12 mouse cellular contexts compared by ENCODE assay signal in genomic region chr4:141571337-141571739, GRCm38 (mm10). TPM values are rescaled to one million over a fixed set of nuclear protein-coding genes. Genes with fewer than 3 reads are reported as not detected.
A peak's percentile ranks its signal among the peaks of the same experiment; 100 is the strongest.
DNase-seq lines count a peak whose midpoint lies in the region; ATAC-seq and TF ChIP-seq lines count a peak whose summit lies in the region.
"Had no signal": no experiment of that assay in that cellular context is flagged by ENCODE, and none has a peak within 500 bp of the region (broad histone marks: within the 10 kb centered on the region; RNA-seq: fewer than 3 reads in every experiment).

No protein-coding gene starts in this region.

- no peak for DNase-seq in heart, postnatal 25 days (ENCODE audit: low spot score)
- DNase-seq in CH12.LX (ENCODE audit: extremely low read depth) = no peak
- DNase-seq in R1 (ENCODE audit: low read depth, low spot score) = peak; percentile 81
- DNase-seq in kidney, postnatal 10 days = peak; percentile 75
- no peak for DNase-seq in urinary bladder, postnatal 25 days (ENCODE audit: low spot score)
- DNase-seq in right cerebral cortex, adult 2 months (ENCODE audit: low spot score in 2 of 2) = no peak
- DNase-seq: cerebellum, adult 11 months had no signal

- dilution Hi-C loops in CH12.LX (cut with MboI; ENCODE audit: extremely low pct_ligation_motif_present, extremely low pct_unique_long_range_greater_than_20kb, low sequenced_read_pairs) = no loop called here

- TF ChIP-seq RAD21 in CH12.LX (IDR thresholded peaks at IDR 0.05; ENCODE audit: low read depth, low read length) = no peak

- intact Hi-C loops in heart, postnatal 25 days (cut with DNase I) = loop anchor here (10.0 kb wide), 1 partner anchor 297 kb away; no protein-coding TSS in a partner anchor

- H3K27me3 ChIP-seq in heart, embryonic 16.5 days (ENCODE audit: control insufficient read depth, insufficient read depth, low read length) = no peaks in the 10 kb centered on the region
- H3K27me3 ChIP-seq in CH12.LX (replicated peaks) = no peaks in the 10 kb centered on the region
- H3K27me3 ChIP-seq: heart, embryonic 13.5 days had no signal

- TF ChIP-seq EP300 in CH12.LX (IDR thresholded peaks at IDR 0.05; ENCODE audit: low read length) = no peak

- H3K9me3 ChIP-seq in heart, embryonic 16.5 days (replicated peaks; ENCODE audit: control insufficient read depth, low read length) = no peaks in the 10 kb centered on the region
- H3K9me3 ChIP-seq in CH12.LX (replicated peaks; ENCODE audit: low read length) = no peaks in the 10 kb centered on the region
- H3K9me3 ChIP-seq: G1E; heart, embryonic 13.5 days had no signal

- no peaks in the 10 kb centered on the region for H3K79me2 ChIP-seq in CH12.LX (replicated peaks; ENCODE audit: control insufficient read depth, extremely low read depth, insufficient read depth, poor library complexity, severe bottlenecking)

- no peak overlapping the region for H3K9ac ChIP-seq in heart, embryonic 16.5 days (ENCODE audit: low read length)
- H3K9ac ChIP-seq in CH12.LX (ENCODE audit: insufficient read depth, low read depth) = no peak overlapping the region
- H3K9ac ChIP-seq: heart, embryonic 13.5 days had no signal

- 0 out of 2 replicates have a peak, but pooled peaks have one; percentile 24 for ATAC-seq in heart, embryonic 16.5 days (replicated peaks; ENCODE audit: extremely low read depth, insufficient read depth, low FRiP score)
- no peak for ATAC-seq in megakaryocyte progenitor cell, adult 5-6 weeks (replicated peaks; ENCODE audit: poor library complexity)
- ATAC-seq: activated CD4-positive, CD25-positive, alpha-beta regulatory T cell, adult 4 months had no signal

- in situ Hi-C loops in CH12.LX (cut with MboI; ENCODE audit: low pct_ligation_motif_present, low pct_unique_long_range_greater_than_20kb, low sequenced_read_pairs) = no loop called here

- no peak for TF ChIP-seq POLR2A in CH12.LX (IDR thresholded peaks at IDR 0.05; ENCODE audit: low read depth, low read length)

- H3K4me1 ChIP-seq in heart, embryonic 16.5 days (ENCODE audit: control insufficient read depth, insufficient read depth, low read length) = peaks cover 18% of the 10 kb centered on the region
- peaks cover 3 to 24% of the 10 kb centered on the region in 2 experiments for H3K4me1 ChIP-seq in CH12.LX (ENCODE audit: control insufficient read depth in 1 of 2, insufficient read depth in 2 of 2)

- 52% methylated on average over 6 of the region's 6 CpGs for WGBS in heart, embryonic 16.5 days

- no peak overlapping the region for H3K27ac ChIP-seq in heart, embryonic 16.5 days (ENCODE audit: low read length)
- H3K27ac ChIP-seq in CH12.LX (ENCODE audit: insufficient read depth, low read depth) = no peak overlapping the region
- H3K27ac ChIP-seq: heart, embryonic 13.5 days had no signal

- H3K36me3 ChIP-seq in heart, embryonic 16.5 days (ENCODE audit: control insufficient read depth, insufficient read depth) = no peaks in the 10 kb centered on the region
- no peaks in the 10 kb centered on the region for H3K36me3 ChIP-seq in CH12.LX (replicated peaks in 1 of 2; ENCODE audit: control insufficient read depth in 1 of 2, insufficient read depth in 1 of 2, low read length in 1 of 2)
- H3K36me3 ChIP-seq: G1E had no signal

- H3K4me2 ChIP-seq in heart, embryonic 16.5 days (ENCODE audit: low read depth, low read length) = no peak overlapping the region
- no peak overlapping the region for H3K4me2 ChIP-seq in CH12.LX (ENCODE audit: insufficient read depth, low read depth, poor library complexity, severe bottlenecking)
- H3K4me2 ChIP-seq: heart, embryonic 13.5 days had no signal

- H3K4me3 ChIP-seq in heart, embryonic 16.5 days (ENCODE audit: low read length) = no peak overlapping the region
- no peak overlapping the region for H3K4me3 ChIP-seq in CH12.LX (replicated peaks in 1 of 3; ENCODE audit: low read depth in 2 of 3, low read length in 2 of 3, poor library complexity in 1 of 3)
- H3K4me3 ChIP-seq: heart, embryonic 13.5 days had no signal

- no peak for TF ChIP-seq CTCF in CH12.LX (conservative IDR thresholded peaks at IDR 0.05 in 1 of 2, IDR thresholded peaks at IDR 0.05 in 1 of 2; ENCODE audit: low read depth in 2 of 2, low read length in 2 of 2)

TF ChIP-seq in CH12.LX, 34 proteins besides CTCF, POLR2A, EP300 and RAD21:
- peak; percentile 37 for TF ChIP-seq ZNF384 (IDR thresholded peaks at IDR 0.05; ENCODE audit: low read depth, low read length)
- no peak for TF ChIP-seq NRF1 (IDR thresholded peaks at IDR 0.05; ENCODE audit: low read depth, low read length)

RNA-seq across cellular contexts. Expression of gene Spen, which starts 32.9 kb away (rescaled TPM):
- 5.2 and 7.1 TPM in 2 replicates for polyA plus RNA-seq in heart, embryonic 16.5 days (2015; fragmentation: Nextera tagmentation; extraction: Ambion mirVana)
- 10 to 100 TPM; 27.3 to 29.7 TPM for total RNA-seq in heart, postnatal 25 days (2021)
- total RNA-seq in CH12.LX (2012; rRNA removed) = 10.2 and 10.8 TPM in 2 replicates
- total RNA-seq in CH12.LX (2014; rRNA removed) = 2.6 and 4.0 TPM in 2 replicates
- 21.3 and 21.6 TPM in 2 replicates for polyA plus RNA-seq in CH12.LX (2012; ENCODE audit: insufficient read length, low read depth)
- 28.4 and 35.6 TPM in 2 replicates for total RNA-seq in megakaryocyte progenitor cell, adult 5-6 weeks (2015)
- total RNA-seq in megakaryocyte progenitor cell, adult 5-6 weeks (2017) = 22.8 and 29.0 TPM in 2 replicates

RNA-seq across cellular contexts. Expression of gene Fblim1, which starts 34.6 kb away (rescaled TPM):
- polyA plus RNA-seq in heart, embryonic 16.5 days (2015; fragmentation: Nextera tagmentation; extraction: Ambion mirVana) = 46.9 and 49.7 TPM in 2 replicates
- total RNA-seq in heart, postnatal 25 days (2021) = 100 to 1,000 TPM; 298 to 316 TPM
- total RNA-seq in CH12.LX (2012; rRNA removed) (0.17 TPM in 2 replicates), CH12.LX (2014; rRNA removed) (0.07 and 0.09 TPM in 2 replicates)
- 0.97 and 1.2 TPM in 2 replicates for polyA plus RNA-seq in CH12.LX (2012; ENCODE audit: insufficient read length, low read depth)
- not detected in 2 replicates for total RNA-seq in megakaryocyte progenitor cell, adult 5-6 weeks (2015)
- total RNA-seq in megakaryocyte progenitor cell, adult 5-6 weeks (2017) = 0.07 TPM in 1 of 2 replicates, not detected in the other
- polyA plus RNA-seq: G1E had no signal

RNA-seq across cellular contexts. Expression of gene Tmem82, which starts 47.1 kb away (rescaled TPM):
- 1.1 and 1.7 TPM in 2 replicates for polyA plus RNA-seq in heart, embryonic 16.5 days (2015; fragmentation: Nextera tagmentation; extraction: Ambion mirVana)
- 10 to 100 TPM; 21.2 to 28.9 TPM for total RNA-seq in heart, postnatal 25 days (2021)
- total RNA-seq in CH12.LX (2012; rRNA removed) (3.8 and 5.2 TPM in 2 replicates), CH12.LX (2014; rRNA removed) (0.58 and 0.68 TPM in 2 replicates)
- polyA plus RNA-seq in CH12.LX (2012; ENCODE audit: insufficient read length, low read depth) = 2.7 TPM in 2 replicates
- total RNA-seq in megakaryocyte progenitor cell, adult 5-6 weeks (2015) = 0.10 and 0.76 TPM in 2 replicates
- 0.46 and 1.6 TPM in 2 replicates for total RNA-seq in megakaryocyte progenitor cell, adult 5-6 weeks (2017)
- polyA plus RNA-seq: G1E had no signal

RNA-seq across cellular contexts. Expression of gene Slc25a34, which starts 52.3 kb away (rescaled TPM):
- polyA plus RNA-seq in heart, embryonic 16.5 days (2015; fragmentation: Nextera tagmentation; extraction: Ambion mirVana) = 1.3 TPM in 2 replicates
- total RNA-seq in heart, postnatal 25 days (2021) = 100 to 1,000 TPM; 105 to 117 TPM
- total RNA-seq in CH12.LX (2012; rRNA removed) (0.63 and 0.64 TPM in 2 replicates), CH12.LX (2014; rRNA removed) (0.23 and 0.41 TPM in 2 replicates)
- 1.2 and 1.7 TPM in 2 replicates for polyA plus RNA-seq in CH12.LX (2012; ENCODE audit: insufficient read length, low read depth)
- total RNA-seq in megakaryocyte progenitor cell, adult 5-6 weeks (2015) = not detected in 2 replicates
- not detected in 2 replicates for total RNA-seq in megakaryocyte progenitor cell, adult 5-6 weeks (2017)
- polyA plus RNA-seq: activated CD4-positive, CD25-positive, alpha-beta regulatory T cell, adult 4 months; G1E had no signal

Comparison
In these comparisons a context has a peak if more than half of its experiments do, and no peak if none do; other contexts are left out.
1. DNase-seq: peak in R1 (single experiment) and kidney, postnatal 10 days (single experiment); none in heart, postnatal 25 days (single experiment), CH12.LX (single experiment), urinary bladder, postnatal 25 days (single experiment) and right cerebral cortex, adult 2 months (0 of 2).
2. RNA of gene Fblim1, which starts 34.6 kb away (total RNA-seq): 298 to 316 TPM in heart, postnatal 25 days; 0.07 to 0.17 TPM in CH12.LX and 0.07 TPM in megakaryocyte progenitor cell, adult 5-6 weeks; every median in the first group is over 100 times any median in the second.